Mouse (Mus musculus) granulocyte monocyte progenitor cell, adult 5-6 weeks (primary cell): ENCODE measurements around the gene Gipr. TPM values are rescaled to one million over a fixed set of nuclear protein-coding genes. Genes with fewer than 3 reads are reported as not detected.

ENCODE experiments used
- ATAC-seq: replicated peaks from 2 replicates; pipeline ENCODE4 v1.8.0; 2016; ENCODE audit warnings: mild to moderate bottlenecking, moderate TSS enrichment, inconsistent platforms; ENCODE audit not compliant: poor library complexity, severe bottlenecking
- total RNA-seq, 2 experiments: library from RNA; stranded (forward) in 1 of 2; stranded (reverse) in 1 of 2; fragments of 200-712, 200-1000 nt in 1 of 2; fragments of >200 nt in 1 of 2; fragmentation: Nextera tagmentation in 1 of 2; gene quantifications; 2 replicates each; pipeline ENCODE4 v1.2.3; 2014 to 2017

The Gipr gene
- total RNA-seq, 2 experiments from 2014 or later, result 0.26 TPM; not detected in 1

- no peak for ATAC-seq
These were observed 58.5 kb downstream of the Gipr start for GRCm38 (mm10) chr7:19107436-19107835.

Other genes starting within 250 kb of the Gipr start
- gene Nova2, start 240.2 kb downstream of the Gipr start, total RNA-seq (2014; fragmentation: Nextera tagmentation), result not detected in 2 replicates
- gene Nova2, start 240.2 kb downstream of the Gipr start, total RNA-seq (2017), result not detected in 2 replicates
- gene Nanos2, start 178.7 kb downstream of the Gipr start, total RNA-seq (2014; fragmentation: Nextera tagmentation), result not detected in 2 replicates
- not detected in 2 replicates for gene Nanos2, start 178.7 kb downstream of the Gipr start, total RNA-seq (2017)
- not detected in 2 replicates for gene Mypop, start 174.9 kb downstream of the Gipr start, total RNA-seq (2014; fragmentation: Nextera tagmentation)
- gene Mypop, start 174.9 kb downstream of the Gipr start, total RNA-seq (2017), result 0.82 TPM in 1 of 2 replicates, not detected in the other
- gene Irf2bp1, start 162.1 kb downstream of the Gipr start, total RNA-seq (2014; fragmentation: Nextera tagmentation), result 14.5 and 24.3 TPM in 2 replicates
- gene Irf2bp1, start 162.1 kb downstream of the Gipr start, total RNA-seq (2017), result 8.4 and 17.5 TPM in 2 replicates
- not detected in 2 replicates for gene Foxa3, start 142.6 kb downstream of the Gipr start, total RNA-seq (2014; fragmentation: Nextera tagmentation)
- gene Foxa3, start 142.6 kb downstream of the Gipr start, total RNA-seq (2017), result not detected in 2 replicates
- 79.9 and 98.6 TPM in 2 replicates for gene Sympk, start 141.8 kb downstream of the Gipr start, total RNA-seq (2014; fragmentation: Nextera tagmentation)
- 38.5 and 46.7 TPM in 2 replicates for gene Sympk, start 141.8 kb downstream of the Gipr start, total RNA-seq (2017)
- gene Rsph6a, start 111.4 kb downstream of the Gipr start, total RNA-seq (2014; fragmentation: Nextera tagmentation), result not detected in 2 replicates
- gene Rsph6a, start 111.4 kb downstream of the Gipr start, total RNA-seq (2017), result not detected in 2 replicates
- 2.2 and 4.9 TPM in 2 replicates for gene Dmwd, start 89.9 kb downstream of the Gipr start, total RNA-seq (2014; fragmentation: Nextera tagmentation)
- gene Dmwd, start 89.9 kb downstream of the Gipr start, total RNA-seq (2017), result 0.99 and 3.4 TPM in 2 replicates
- 0.32 TPM in 1 of 2 replicates, not detected in the other for gene Dmpk, start 82.3 kb downstream of the Gipr start, total RNA-seq (2014; fragmentation: Nextera tagmentation)
- 1.0 TPM in 1 of 2 replicates, not detected in the other for gene Dmpk, start 82.3 kb downstream of the Gipr start, total RNA-seq (2017)
- gene Six5, start 71.5 kb downstream of the Gipr start, total RNA-seq (2014; fragmentation: Nextera tagmentation), result 4.0 and 8.1 TPM in 2 replicates
- gene Six5, start 71.5 kb downstream of the Gipr start, total RNA-seq (2017), result 1.6 and 2.7 TPM in 2 replicates
- gene Gm4969, start 47.8 kb downstream of the Gipr start, total RNA-seq (2014; fragmentation: Nextera tagmentation), result 0.71 TPM in 1 of 2 replicates, not detected in the other
- 0.05 TPM in 1 of 2 replicates, not detected in the other for gene Gm4969, start 47.8 kb downstream of the Gipr start, total RNA-seq (2017)
- 3.1 and 4.9 TPM in 2 replicates for gene Fbxo46, start 46.3 kb downstream of the Gipr start, total RNA-seq (2014; fragmentation: Nextera tagmentation)
- 4.7 and 5.4 TPM in 2 replicates for gene Fbxo46, start 46.3 kb downstream of the Gipr start, total RNA-seq (2017)
- 4.2 and 12.0 TPM in 2 replicates for gene Qpctl, start 16.8 kb downstream of the Gipr start, total RNA-seq (2014; fragmentation: Nextera tagmentation)
- 4.9 and 5.0 TPM in 2 replicates for gene Qpctl, start 16.8 kb downstream of the Gipr start, total RNA-seq (2017)
- gene Snrpd2, start 16.4 kb downstream of the Gipr start, total RNA-seq (2014; fragmentation: Nextera tagmentation), result 91.5 and 121 TPM in 2 replicates
- gene Snrpd2, start 16.4 kb downstream of the Gipr start, total RNA-seq (2017), result 83.2 and 158 TPM in 2 replicates
- gene Eml2, start 10.3 kb upstream of the Gipr start, total RNA-seq (2014; fragmentation: Nextera tagmentation), result 4.1 and 18.1 TPM in 2 replicates
- gene Eml2, start 10.3 kb upstream of the Gipr start, total RNA-seq (2017), result 10.4 and 22.7 TPM in 2 replicates
- gene Gpr4, start 46.4 kb upstream of the Gipr start, total RNA-seq (2014; fragmentation: Nextera tagmentation), result not detected in 2 replicates
- not detected in 2 replicates for gene Gpr4, start 46.4 kb upstream of the Gipr start, total RNA-seq (2017)
- 20.7 and 35.1 TPM in 2 replicates for gene Opa3, start 62.2 kb upstream of the Gipr start, total RNA-seq (2014; fragmentation: Nextera tagmentation)
- 14.6 and 18.3 TPM in 2 replicates for gene Opa3, start 62.2 kb upstream of the Gipr start, total RNA-seq (2017)
- gene Vasp, start 105.7 kb upstream of the Gipr start, total RNA-seq (2014; fragmentation: Nextera tagmentation), result 60.7 and 70.5 TPM in 2 replicates
- gene Vasp, start 105.7 kb upstream of the Gipr start, total RNA-seq (2017), result 52.8 and 63.3 TPM in 2 replicates
- not detected in 2 replicates for gene Ppm1n, start 113.9 kb upstream of the Gipr start, total RNA-seq (2014; fragmentation: Nextera tagmentation)
- gene Ppm1n, start 113.9 kb upstream of the Gipr start, total RNA-seq (2017), result not detected in 2 replicates
- gene Rtn2, start 116.5 kb upstream of the Gipr start, total RNA-seq (2014; fragmentation: Nextera tagmentation), result not detected in 2 replicates
- gene Rtn2, start 116.5 kb upstream of the Gipr start, total RNA-seq (2017), result not detected in 2 replicates
- gene Fosb, start 143.9 kb upstream of the Gipr start, total RNA-seq (2014; fragmentation: Nextera tagmentation), result 8.1 and 13.7 TPM in 2 replicates
- gene Fosb, start 143.9 kb upstream of the Gipr start, total RNA-seq (2017), result 19.3 and 24.4 TPM in 2 replicates
- 12.4 and 42.8 TPM in 2 replicates for gene Ercc1, start 178.7 kb upstream of the Gipr start, total RNA-seq (2014; fragmentation: Nextera tagmentation)
- gene Ercc1, start 178.7 kb upstream of the Gipr start, total RNA-seq (2017), result 29.4 and 34.9 TPM in 2 replicates
- 20.3 and 26.1 TPM in 2 replicates for gene Cd3eap, start 193.4 kb upstream of the Gipr start, total RNA-seq (2014; fragmentation: Nextera tagmentation)
- 23.2 and 39.9 TPM in 2 replicates for gene Cd3eap, start 193.4 kb upstream of the Gipr start, total RNA-seq (2017)
- gene Ppp1r13l, start 193.6 kb upstream of the Gipr start, total RNA-seq (2014; fragmentation: Nextera tagmentation), result 1.8 and 1.9 TPM in 2 replicates
- gene Ppp1r13l, start 193.6 kb upstream of the Gipr start, total RNA-seq (2017), result 0.26 and 0.57 TPM in 2 replicates
- gene Ercc2, start 215.9 kb upstream of the Gipr start, total RNA-seq (2014; fragmentation: Nextera tagmentation), result 10.7 and 26.9 TPM in 2 replicates
- gene Ercc2, start 215.9 kb upstream of the Gipr start, total RNA-seq (2017), result 29.8 and 31.9 TPM in 2 replicates
- gene Klc3, start 238.0 kb upstream of the Gipr start, total RNA-seq (2014; fragmentation: Nextera tagmentation), result not detected in 2 replicates
- gene Klc3, start 238.0 kb upstream of the Gipr start, total RNA-seq (2017), result not detected in 2 replicates
- 0.85 TPM in 1 of 2 replicates, not detected in the other for gene Ckm, start 238.6 kb upstream of the Gipr start, total RNA-seq (2014; fragmentation: Nextera tagmentation)
- gene Ckm, start 238.6 kb upstream of the Gipr start, total RNA-seq (2017), result 1.5 and 3.0 TPM in 2 replicates